Comparison of ENCODE assay signal across 25 mouse cellular contexts in genomic region chr11:77664046-77664445, GRCm38 (mm10).
"Had no signal": no experiment of that assay in that cellular context is flagged by ENCODE, and none has a peak within 500 bp of the region (broad histone marks: within the 10 kb centered on the region; RNA-seq: fewer than 3 reads in every experiment).

No protein-coding gene starts in this region.

- H3K36me3 ChIP-seq: heart, embryonic 10.5 days; heart, embryonic 12.5 days; hindbrain, embryonic 10.5 days; hindbrain, embryonic 12.5 days; intestine, embryonic 15.5 days; kidney, embryonic 15.5 days; limb, embryonic 13.5 days; limb, embryonic 15.5 days; liver, embryonic 13.5 days had no signal

- H3K27me3 ChIP-seq: heart, embryonic 12.5 days; hindbrain, embryonic 12.5 days; intestine, embryonic 15.5 days; kidney, embryonic 15.5 days; limb, embryonic 13.5 days; limb, embryonic 15.5 days; liver, embryonic 13.5 days had no signal

- H3K4me2 ChIP-seq: heart, embryonic 12.5 days; hindbrain, embryonic 12.5 days; hindbrain, embryonic 14.5 days; intestine, embryonic 15.5 days; kidney, embryonic 15.5 days; limb, embryonic 13.5 days; limb, embryonic 15.5 days; liver, embryonic 11.5 days; liver, embryonic 13.5 days had no signal

- H3K4me3 ChIP-seq: heart, embryonic 10.5 days; heart, embryonic 12.5 days; hindbrain, embryonic 10.5 days; hindbrain, embryonic 12.5 days; intestine, embryonic 15.5 days; kidney, embryonic 15.5 days; limb, embryonic 13.5 days; limb, embryonic 15.5 days; liver, embryonic 13.5 days had no signal

- DNase-seq: gastrocnemius, postnatal 14 days; gastrocnemius, postnatal 36 days; heart, adult 18-20 months; heart, postnatal 10 days; heart, postnatal 4 days; kidney, adult 18-20 months; kidney, adult 8-10 months; kidney, postnatal 14 days; kidney, postnatal 36 days; layer of hippocampus, postnatal 36 days; left cerebral cortex, postnatal 4 days; liver, embryonic 13.5 days had no signal

- H3K9me3 ChIP-seq: heart, embryonic 10.5 days; hindbrain, embryonic 12.5 days; intestine, embryonic 15.5 days; kidney, embryonic 15.5 days; limb, embryonic 13.5 days; limb, embryonic 15.5 days; liver, embryonic 13.5 days had no signal

- H3K4me1 ChIP-seq: heart, embryonic 10.5 days; heart, embryonic 12.5 days; hindbrain, embryonic 10.5 days; hindbrain, embryonic 12.5 days; intestine, embryonic 15.5 days; kidney, embryonic 15.5 days; limb, embryonic 13.5 days; limb, embryonic 15.5 days; liver, embryonic 13.5 days had no signal

- H3K27ac ChIP-seq: heart, embryonic 10.5 days; hindbrain, embryonic 10.5 days; hindbrain, embryonic 12.5 days; hindbrain, embryonic 14.5 days; intestine, embryonic 15.5 days; kidney, embryonic 15.5 days; kidney, postnatal 0 days; limb, embryonic 13.5 days; limb, embryonic 15.5 days; liver, embryonic 13.5 days had no signal

- H3K9ac ChIP-seq: heart, embryonic 12.5 days; hindbrain, embryonic 12.5 days; hindbrain, embryonic 14.5 days; intestine, embryonic 15.5 days; kidney, embryonic 15.5 days; limb, embryonic 13.5 days; limb, embryonic 15.5 days; liver, embryonic 13.5 days had no signal

- ATAC-seq: hindbrain, embryonic 16.5 days; inflammation-experienced regulatory T-cells, adult 6 months; intestine, embryonic 15.5 days had no signal
